Comparison of ENCODE assay signal across 8 mouse cellular contexts in genomic region chr19:57116871-57117501, GRCm38 (mm10).
A peak's percentile ranks its signal among the peaks of the same experiment; 100 is the strongest.
DNase-seq lines count a peak whose midpoint lies in the region; ATAC-seq and TF ChIP-seq lines count a peak whose summit lies in the region.

No protein-coding gene starts in this region.

- peaks cover 14 to 57% of the 10 kb centered on the region in 2 experiments for H3K4me1 ChIP-seq in CH12.LX (ENCODE audit: control insufficient read depth in 1 of 2, insufficient read depth in 2 of 2)
- H3K4me1 ChIP-seq in heart, postnatal 0 days (ENCODE audit: control insufficient read depth, insufficient read depth), result peaks cover 31% of the 10 kb centered on the region
- H3K4me1 ChIP-seq in midbrain, embryonic 11.5 days (ENCODE audit: control insufficient read depth, insufficient read depth, low read length), result peaks cover 20% of the 10 kb centered on the region

- in situ Hi-C loops in CH12.LX (cut with MboI; ENCODE audit: low pct_ligation_motif_present, low pct_unique_long_range_greater_than_20kb, low sequenced_read_pairs) (no loop called here), Patski (cut with MboI; ENCODE audit: low pct_unique_long_range_greater_than_20kb) (no loop called here)

- peaks cover 2% of the 10 kb centered on the region for H3K9me3 ChIP-seq in CH12.LX (replicated peaks; ENCODE audit: low read length)
- no peaks in the 10 kb centered on the region for H3K9me3 ChIP-seq in heart, postnatal 0 days (replicated peaks; ENCODE audit: control insufficient read depth, low read length)
- H3K9me3 ChIP-seq in midbrain, embryonic 11.5 days (ENCODE audit: control insufficient read depth, low read length), result no peaks in the 10 kb centered on the region

- 11% methylated on average over 7 of the region's 7 CpGs for WGBS in heart, postnatal 0 days
- 2% methylated on average over 7 of the region's 7 CpGs for WGBS in midbrain, embryonic 11.5 days

- TF ChIP-seq CTCF in CH12.LX (conservative IDR thresholded peaks at IDR 0.05 in 1 of 2, IDR thresholded peaks at IDR 0.05 in 1 of 2; ENCODE audit: low read depth in 2 of 2, low read length in 2 of 2), result no peak
- no peak for TF ChIP-seq CTCF in Patski (IDR thresholded peaks at IDR 0.05)
- no peak for TF ChIP-seq CTCF in heart, postnatal 0 days (IDR thresholded peaks at IDR 0.05; ENCODE audit: low read depth)

- no peaks in the 10 kb centered on the region for H3K27me3 ChIP-seq in CH12.LX (replicated peaks)
- no peaks in the 10 kb centered on the region for H3K27me3 ChIP-seq in Patski
- H3K27me3 ChIP-seq in heart, postnatal 0 days (ENCODE audit: control insufficient read depth, insufficient read depth, low read length), result no peaks in the 10 kb centered on the region
- H3K27me3 ChIP-seq in midbrain, embryonic 11.5 days (ENCODE audit: control insufficient read depth, insufficient read depth, low read length), result no peaks in the 10 kb centered on the region; the same call in 1 of the 2 replicates

- no peaks in the 10 kb centered on the region for H3K79me2 ChIP-seq in CH12.LX (replicated peaks; ENCODE audit: control insufficient read depth, extremely low read depth, insufficient read depth, poor library complexity, severe bottlenecking)

- 0 out of 2 replicates have a peak overlapping the region, but pooled peaks have one; percentile 1 for H3K4me2 ChIP-seq in CH12.LX (ENCODE audit: insufficient read depth, low read depth, poor library complexity, severe bottlenecking)
- H3K4me2 ChIP-seq in heart, postnatal 0 days (ENCODE audit: low read depth, low read length), result peak overlapping the region; percentile 47
- H3K4me2 ChIP-seq in midbrain, embryonic 11.5 days, result peak overlapping the region; percentile 27

- dilution Hi-C loops in CH12.LX (cut with MboI; ENCODE audit: extremely low pct_ligation_motif_present, extremely low pct_unique_long_range_greater_than_20kb, low sequenced_read_pairs), result no loop called here

- DNase-seq in CH12.LX (ENCODE audit: extremely low read depth) (peak; percentile 44), Patski (ENCODE audit: low read depth, low spot score) (peak; percentile 71), adipocyte (ENCODE audit: low spot score) (no peak)
- DNase-seq in heart, postnatal 0 days (ENCODE audit: low spot score), result no peak
- DNase-seq in kidney, postnatal 4 days, result peak; percentile 36 to 68
- peak; percentile 93 for DNase-seq in midbrain, embryonic 11.5 days (ENCODE audit: low spot score, missing footprints)
- DNase-seq in frontal cortex, postnatal 10 days (ENCODE audit: low spot score in 2 of 2), result no peak
- no peak for DNase-seq in gastrocnemius, postnatal 25 days

- H3K4me3 ChIP-seq in CH12.LX (replicated peaks in 1 of 3; ENCODE audit: low read depth in 2 of 3, low read length in 2 of 3, poor library complexity in 1 of 3), result no peak overlapping the region
- H3K4me3 ChIP-seq in heart, postnatal 0 days (ENCODE audit: low read depth, low read length), result peak overlapping the region; percentile 28
- no peak overlapping the region for H3K4me3 ChIP-seq in midbrain, embryonic 11.5 days (ENCODE audit: low read depth, low read length)

- CTCF ChIA-PET in Patski (lab: Charles Lee), result no interaction called here

- ATAC-seq in Patski, result peak; percentile 58
- ATAC-seq in heart, postnatal 0 days (ENCODE audit: insufficient read depth, low read depth), result peak; percentile 20; the same call in 1 of the 2 replicates
- no peak for ATAC-seq in midbrain, embryonic 11.5 days (ENCODE audit: low FRiP score)

- POLR2A ChIA-PET in Patski (lab: Charles Lee), result no interaction called here

- H3K9ac ChIP-seq in CH12.LX (ENCODE audit: insufficient read depth, low read depth), result no peak overlapping the region
- H3K9ac ChIP-seq in heart, postnatal 0 days (replicated peaks; ENCODE audit: low read depth, low read length), result peak overlapping the region; percentile 21; the same call in 1 of the 2 replicates
- no peak overlapping the region; the same call in 1 of the 2 replicates for H3K9ac ChIP-seq in midbrain, embryonic 11.5 days (ENCODE audit: low read length)

- TF ChIP-seq POLR2A in CH12.LX (IDR thresholded peaks at IDR 0.05; ENCODE audit: low read depth, low read length), result no peak

- H3K27ac ChIP-seq in CH12.LX (ENCODE audit: insufficient read depth, low read depth), result no peak overlapping the region
- H3K27ac ChIP-seq in heart, postnatal 0 days (ENCODE audit: low read depth), result peak overlapping the region; percentile 51
- H3K27ac ChIP-seq in midbrain, embryonic 11.5 days (ENCODE audit: low read depth, low read length), result no peak overlapping the region

- no peaks in the 10 kb centered on the region for H3K36me3 ChIP-seq in CH12.LX (replicated peaks in 1 of 2; ENCODE audit: control insufficient read depth in 1 of 2, insufficient read depth in 1 of 2, low read length in 1 of 2)
- H3K36me3 ChIP-seq in heart, postnatal 0 days (replicated peaks; ENCODE audit: control insufficient read depth, insufficient read depth, low read length), result peaks cover 20% of the 10 kb centered on the region
- H3K36me3 ChIP-seq in midbrain, embryonic 11.5 days (ENCODE audit: control insufficient read depth, insufficient read depth, low read length), result no peaks in the 10 kb centered on the region

- TF ChIP-seq EP300 in CH12.LX (IDR thresholded peaks at IDR 0.05; ENCODE audit: low read length), result no peak
- TF ChIP-seq EP300 in heart, postnatal 0 days (IDR thresholded peaks at IDR 0.05; ENCODE audit: low read depth), result no peak

- TF ChIP-seq RAD21 in CH12.LX (IDR thresholded peaks at IDR 0.05; ENCODE audit: low read depth, low read length), result no peak

TF ChIP-seq in CH12.LX, 34 proteins besides CTCF, POLR2A, EP300 and RAD21:
- TF ChIP-seq USF1 (IDR thresholded peaks at IDR 0.05; ENCODE audit: low read depth, low read length) (no peak), PAX5 (IDR thresholded peaks at IDR 0.05; ENCODE audit: low read length) (no peak), BHLHE40 (IDR thresholded peaks at IDR 0.05; ENCODE audit: low read depth, low read length) (0 out of 2 replicates have a peak, but pooled peaks have one; percentile 19), USF2 (conservative IDR thresholded peaks at IDR 0.05; ENCODE audit: low read depth, low read length) (no peak)

Comparison
In these comparisons a context has a peak if more than half of its experiments do, and no peak if none do; other contexts are left out.
1. DNase-seq: peak in CH12.LX (single experiment), Patski (single experiment), kidney, postnatal 4 days (2 of 2) and midbrain, embryonic 11.5 days (single experiment); none in heart, postnatal 0 days (single experiment), frontal cortex, postnatal 10 days (0 of 2), gastrocnemius, postnatal 25 days (single experiment) and adipocyte (single experiment).
2. Peak in every context shown above with its lines, with median percentiles within 50 percentile points of each other: H3K4me2 ChIP-seq.